Mouse (Mus musculus): ENCODE data around the gene Mrps26. TPM values are rescaled to one million over a fixed set of nuclear protein-coding genes. Genes with fewer than 3 reads are reported as not detected.
"Not testable (repeated sequence)": the region's sequence is repeated elsewhere in the genome, so short reads cannot be mapped to it uniquely, and the experiment has no call there.

The Mrps26 gene
- 10 to 100 TPM; 61.0 to 68.6 (median 65.5) TPM for total RNA-seq (2022)

DNA sequence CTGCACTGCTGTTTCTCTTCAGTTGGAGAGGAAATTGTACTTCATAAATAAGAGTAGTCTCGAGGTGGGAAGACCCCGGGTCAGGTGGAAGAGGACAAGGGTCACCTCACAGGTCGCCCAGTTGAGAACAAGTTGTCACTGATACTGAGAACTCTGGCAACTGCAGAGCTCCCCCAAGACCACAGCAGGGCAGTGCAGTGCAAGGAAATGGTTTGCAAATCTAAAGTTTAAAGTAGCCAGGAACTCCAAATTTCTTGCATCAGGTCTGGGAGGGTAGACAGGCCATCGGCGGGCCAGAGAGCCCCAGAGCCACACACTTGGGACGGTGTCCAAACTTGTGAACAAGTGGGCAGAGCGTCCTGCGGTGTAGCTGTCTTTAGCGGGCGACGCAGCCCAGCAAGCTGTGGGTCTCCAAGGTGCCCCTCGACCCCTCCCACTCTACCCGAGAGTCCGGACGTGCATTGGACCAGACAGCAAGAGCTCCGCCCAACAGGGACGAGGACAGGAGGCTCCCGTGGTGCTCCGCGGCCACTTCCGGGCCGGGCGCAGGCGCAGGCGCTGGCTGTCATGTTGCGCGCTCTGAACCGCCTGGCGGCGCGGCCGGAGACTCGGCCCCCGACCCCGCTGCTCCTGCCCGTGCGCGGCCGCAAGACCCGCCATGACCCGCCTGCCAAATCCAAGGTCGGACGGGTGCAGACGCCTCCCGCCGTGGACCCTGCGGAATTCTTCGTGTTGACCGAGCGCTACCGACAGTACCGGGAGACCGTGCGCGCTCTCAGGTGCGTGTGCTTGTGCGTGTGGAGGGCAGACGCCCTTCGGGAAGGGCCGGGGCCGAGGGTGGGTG is at the start of gene Mrps26:
Mrps26 (plus strand) TSS at position 531 of the 844 bp plus-strand sequence.
- peak; percentile 93 for DNase-seq

DNA sequence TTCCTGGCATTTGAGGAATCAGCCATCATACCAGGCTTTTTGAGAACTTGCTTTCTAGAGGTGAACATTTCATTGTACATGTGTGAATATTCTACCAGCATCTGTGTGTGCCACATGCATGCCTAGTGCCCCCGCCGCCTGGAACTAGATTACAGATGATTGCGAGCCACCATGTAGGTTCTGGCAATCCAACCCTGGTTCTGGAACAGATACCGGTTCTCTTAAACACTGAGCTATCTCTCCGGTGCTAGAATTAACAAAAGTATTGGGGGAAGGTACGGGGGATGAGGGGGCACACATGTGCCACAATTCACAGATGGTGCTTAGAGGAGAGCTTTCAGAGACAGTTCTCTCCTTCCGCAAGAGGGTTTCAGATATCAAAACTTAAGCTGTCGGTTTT is 49.6 kb upstream of the Mrps26 start:
- no peak for DNase-seq

DNA sequence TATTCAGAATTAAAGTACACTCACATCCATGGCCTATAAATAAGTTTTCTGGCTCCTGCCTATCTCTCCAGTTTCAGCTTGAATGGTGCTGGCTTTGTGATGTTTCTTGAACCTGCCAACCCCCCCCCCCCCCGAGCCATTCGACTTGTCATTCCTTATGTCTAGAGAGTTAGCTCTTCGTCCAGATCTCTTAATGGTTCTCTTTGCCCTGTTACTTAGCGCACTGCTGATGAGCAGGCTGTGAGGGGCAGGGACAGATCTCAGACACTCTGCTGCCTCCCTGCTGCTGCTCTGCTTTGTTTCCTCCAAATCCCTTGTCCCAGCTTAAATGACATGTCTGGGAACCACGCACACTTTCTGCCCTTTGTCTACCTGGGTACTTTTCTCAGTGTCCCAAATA is 47.8 kb upstream of the Mrps26 start:
- DNase-seq = no peak

DNA sequence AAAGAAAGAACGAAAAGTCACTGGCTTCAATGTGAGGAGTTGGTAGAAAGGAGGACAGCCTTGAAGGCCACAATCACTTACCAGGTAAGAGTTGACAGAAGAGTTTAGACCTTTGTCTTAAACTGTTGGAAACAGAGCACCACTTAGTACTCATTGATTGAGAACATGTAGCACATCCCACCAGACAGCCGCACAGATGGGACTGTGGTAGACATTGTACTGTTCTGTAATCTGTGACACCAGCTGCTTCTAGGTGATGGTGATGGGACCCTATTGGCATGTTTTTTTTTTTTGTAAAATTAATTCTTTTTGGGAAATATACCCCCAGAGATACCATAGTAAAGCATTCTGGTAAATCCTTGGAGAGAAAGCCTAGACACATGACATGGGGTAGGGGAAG is 41.6 kb upstream of the Mrps26 start:
- DNase-seq = no peak

DNA sequence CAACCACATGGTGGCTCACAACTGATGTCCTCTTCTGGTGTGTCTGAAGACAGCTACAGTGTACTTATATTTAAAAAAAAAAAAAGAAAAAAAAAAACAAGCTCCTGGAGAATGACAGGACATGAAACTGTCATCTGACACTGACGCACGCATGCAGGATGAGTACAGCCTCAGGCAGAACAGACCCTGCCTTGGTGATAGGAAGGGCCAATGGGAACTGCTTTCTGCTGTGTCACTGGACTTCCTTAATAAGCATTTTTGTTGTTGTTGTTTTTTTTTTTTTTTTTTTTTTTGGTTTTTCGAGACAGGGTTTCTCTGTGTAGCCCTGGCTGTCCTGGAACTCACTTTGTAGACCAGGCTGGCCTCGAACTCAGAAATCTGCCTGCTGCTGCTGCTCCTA is 38.1 kb upstream of the Mrps26 start:
- not testable (repeated sequence) for DNase-seq

DNA sequence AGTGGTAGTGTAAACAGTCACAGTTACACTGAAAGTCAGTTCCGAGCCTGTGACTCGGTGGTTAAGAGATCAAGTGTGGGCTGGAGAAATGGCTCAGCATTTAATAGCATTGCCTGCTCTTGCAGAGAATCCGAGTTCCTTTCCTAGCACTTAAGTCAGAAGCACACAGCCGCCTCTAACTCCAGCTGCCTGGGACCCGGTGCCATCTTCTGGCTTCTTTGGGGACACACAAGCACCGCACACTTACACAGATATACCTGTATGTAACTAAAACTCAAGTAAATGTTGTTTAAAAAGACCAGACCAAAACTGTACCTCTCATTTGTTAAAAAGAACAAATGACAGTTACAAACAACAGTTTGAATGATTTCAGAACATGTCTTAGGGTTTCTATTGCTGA is 35.1 kb upstream of the Mrps26 start:
- DNase-seq = no peak

DNA sequence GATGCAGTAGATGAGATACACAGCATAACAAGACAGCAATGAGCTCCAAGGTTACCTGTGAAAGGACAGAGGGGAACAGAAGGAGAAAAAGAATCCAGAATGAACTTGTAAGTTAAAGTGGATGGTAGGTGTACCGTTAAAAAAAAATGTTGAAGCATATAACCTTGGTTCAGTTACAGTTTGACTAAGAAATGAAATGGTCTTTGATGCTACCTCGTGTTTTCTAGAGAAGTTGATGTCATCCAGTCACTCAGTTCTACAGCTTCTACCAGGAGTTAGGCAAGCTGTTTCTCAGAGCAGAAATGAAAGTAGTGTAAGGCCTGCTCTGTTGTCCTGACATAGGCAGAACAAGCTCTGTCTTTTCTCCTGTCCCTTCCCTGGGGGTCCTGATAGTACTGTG is 34.3 kb upstream of the Mrps26 start:
- no peak for DNase-seq

DNA sequence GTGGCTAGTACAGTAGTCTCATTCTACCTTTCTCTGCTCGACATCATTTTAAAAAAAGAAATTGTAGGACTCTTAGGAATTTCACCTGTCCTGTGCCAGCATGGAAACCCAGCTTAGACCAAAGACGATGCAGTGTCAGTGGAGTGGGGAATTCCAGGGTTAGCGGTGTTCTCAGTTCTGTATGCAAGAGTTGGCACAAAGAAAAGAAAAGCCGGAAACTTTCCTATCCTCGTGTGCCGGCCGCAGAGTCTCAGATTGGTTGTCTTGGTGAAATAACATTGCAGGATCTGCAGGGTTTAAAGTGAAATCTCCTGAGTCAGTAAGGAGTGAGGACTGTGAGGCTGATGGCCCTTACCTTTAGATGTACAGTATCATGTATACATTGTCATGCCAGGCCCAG is 33.6 kb upstream of the Mrps26 start:
- no peak for DNase-seq

DNA sequence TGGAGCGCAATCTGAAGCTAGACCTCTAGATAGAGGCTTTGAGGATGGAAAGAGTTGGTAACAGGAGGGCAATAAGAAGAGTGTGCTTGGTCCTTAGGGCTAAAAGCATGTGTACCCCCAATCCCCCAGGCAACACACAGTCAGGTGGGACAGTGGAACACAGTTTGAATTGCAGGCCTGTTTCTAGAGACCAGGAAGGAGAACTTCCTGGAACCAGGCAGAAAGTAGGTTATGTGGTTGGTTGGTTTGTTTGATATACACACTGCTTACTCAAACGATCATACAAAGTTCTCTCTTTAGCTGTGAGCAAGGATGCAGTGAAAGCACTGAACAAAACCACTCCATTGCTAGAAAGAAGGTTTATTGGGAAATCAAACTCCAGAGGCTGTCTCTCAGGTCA is 31.3 kb upstream of the Mrps26 start:
- no peak for DNase-seq

DNA sequence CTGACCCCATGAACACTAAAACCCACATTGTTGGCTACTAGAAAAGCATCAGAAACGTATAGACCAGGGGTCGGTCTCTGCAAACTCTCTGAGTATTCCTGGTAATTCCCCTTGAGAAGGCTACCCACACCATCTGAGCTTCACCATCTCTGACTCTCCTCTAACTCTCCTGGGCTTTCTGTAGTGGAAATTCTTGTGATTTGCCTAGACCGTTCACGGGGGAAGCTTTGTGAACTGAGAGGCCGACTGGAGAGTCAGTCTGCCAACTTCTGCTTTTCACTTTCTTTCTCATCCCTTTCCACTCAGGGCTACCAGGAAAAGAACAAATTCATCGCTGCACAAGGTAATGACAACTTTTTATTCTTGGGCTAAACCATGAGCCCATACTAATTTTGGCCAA is 28.5 kb upstream of the Mrps26 start:
- no peak for DNase-seq

DNA sequence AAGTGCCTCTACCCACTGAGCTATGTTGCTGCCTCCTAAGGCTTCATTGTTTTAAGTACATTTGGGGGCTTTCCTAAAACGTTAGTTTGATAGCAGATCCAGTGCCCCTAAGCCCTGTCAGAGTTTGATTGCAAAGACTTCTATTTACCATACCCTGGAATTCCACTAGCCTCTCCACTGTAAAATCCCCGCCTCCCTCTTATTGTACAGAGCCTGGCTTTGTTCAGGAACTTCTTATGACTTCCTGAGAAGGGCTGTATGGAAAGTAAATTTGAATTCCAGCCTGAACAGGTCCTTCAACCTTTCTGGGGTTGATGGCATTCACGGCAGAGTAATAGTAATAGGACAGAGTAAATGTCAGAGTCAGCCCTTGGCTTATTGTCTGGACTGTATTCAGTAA is 26.7 kb upstream of the Mrps26 start:
- no peak for DNase-seq

DNA sequence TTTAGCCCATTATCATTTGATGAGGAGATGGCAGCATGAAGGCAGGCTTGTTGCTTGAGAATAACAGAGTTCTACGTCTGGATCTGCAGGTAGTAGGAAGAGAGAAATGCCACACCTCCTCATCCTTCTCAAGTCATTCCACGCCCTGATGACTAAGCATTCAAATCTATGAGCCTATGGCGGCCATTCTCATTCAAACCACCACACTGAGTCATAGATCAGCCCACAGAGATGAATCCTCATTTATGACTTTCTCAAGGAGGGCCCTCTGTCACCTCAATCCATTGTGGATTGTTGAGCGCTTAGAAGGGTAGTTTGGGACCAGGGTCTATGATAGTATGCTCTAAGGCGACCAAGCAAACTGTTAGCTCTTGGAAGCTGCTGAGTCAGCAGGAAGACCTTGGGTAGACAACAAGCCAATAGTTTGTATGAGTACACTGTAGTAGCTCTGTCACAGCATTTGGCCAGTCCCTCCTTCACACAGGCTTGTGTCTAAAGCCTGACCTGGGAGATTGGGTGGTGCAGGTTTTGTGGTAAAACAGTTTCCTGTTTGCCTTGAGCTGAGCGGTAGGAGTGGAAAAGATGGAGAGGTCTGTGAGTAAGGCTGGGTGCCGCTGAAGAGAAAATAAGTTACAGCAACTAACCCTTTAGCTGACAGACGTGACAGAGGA is 24.5 kb upstream of the Mrps26 start:
- DNase-seq = no peak

DNA sequence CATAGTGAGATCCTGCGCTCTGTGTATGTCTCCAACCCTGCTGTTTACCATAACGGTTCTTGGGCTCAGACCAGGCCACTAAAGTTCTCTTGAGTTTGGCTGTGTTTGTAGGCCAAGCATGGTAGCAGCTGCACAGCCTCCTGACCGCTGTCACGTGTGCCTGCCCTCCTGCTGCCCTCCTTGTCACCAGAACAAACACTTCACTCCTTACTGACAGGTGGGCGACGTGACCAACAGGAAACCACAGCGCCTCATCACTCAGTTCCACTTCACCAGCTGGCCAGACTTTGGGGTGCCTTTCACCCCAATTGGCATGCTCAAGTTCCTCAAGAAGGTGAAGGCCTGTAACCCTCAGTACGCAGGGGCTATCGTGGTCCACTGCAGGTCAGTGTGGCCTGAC is 23.3 kb upstream of the Mrps26 start:
- DNase-seq = no peak

DNA sequence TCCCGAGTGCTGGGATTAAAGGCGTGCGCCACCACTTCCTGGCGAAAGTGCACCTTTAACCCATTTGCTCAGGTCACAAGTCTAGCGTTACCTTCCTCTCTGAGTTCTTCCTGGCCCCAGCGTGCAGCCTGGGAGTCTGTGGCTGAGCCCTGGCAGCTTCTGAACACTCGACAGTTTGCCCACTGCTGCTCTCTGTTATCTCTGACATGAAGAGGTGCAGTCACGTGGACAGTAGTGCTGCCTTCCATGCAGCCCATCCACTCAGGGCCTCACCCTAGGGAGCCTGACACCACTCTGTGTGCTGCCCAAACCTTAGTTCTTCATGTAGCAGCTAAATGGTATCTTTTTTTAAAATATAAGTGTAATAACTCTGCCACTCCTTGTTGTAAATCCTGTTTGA is 16.6 kb upstream of the Mrps26 start:
- no peak for DNase-seq

DNA sequence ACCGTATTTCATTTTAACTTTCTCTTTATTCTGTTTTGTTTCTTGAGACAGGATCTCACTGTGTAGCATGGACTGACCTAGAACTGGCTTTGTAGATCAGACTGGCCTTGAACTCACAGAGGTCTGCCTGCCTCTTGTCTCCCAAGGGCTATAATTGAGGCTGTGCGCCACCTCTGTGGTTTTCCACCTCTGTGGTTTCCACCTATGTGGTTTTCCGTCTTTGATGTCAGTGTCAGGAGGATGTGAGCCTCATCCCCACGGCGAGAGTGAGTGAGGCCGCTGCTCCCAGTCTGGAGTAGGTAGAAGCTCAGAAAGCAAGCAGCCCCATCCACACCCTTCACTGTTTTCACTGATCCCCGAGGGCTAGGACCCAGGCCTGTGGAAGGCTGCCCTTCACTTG is 8.7 kb upstream of the Mrps26 start:
- DNase-seq = no peak

DNA sequence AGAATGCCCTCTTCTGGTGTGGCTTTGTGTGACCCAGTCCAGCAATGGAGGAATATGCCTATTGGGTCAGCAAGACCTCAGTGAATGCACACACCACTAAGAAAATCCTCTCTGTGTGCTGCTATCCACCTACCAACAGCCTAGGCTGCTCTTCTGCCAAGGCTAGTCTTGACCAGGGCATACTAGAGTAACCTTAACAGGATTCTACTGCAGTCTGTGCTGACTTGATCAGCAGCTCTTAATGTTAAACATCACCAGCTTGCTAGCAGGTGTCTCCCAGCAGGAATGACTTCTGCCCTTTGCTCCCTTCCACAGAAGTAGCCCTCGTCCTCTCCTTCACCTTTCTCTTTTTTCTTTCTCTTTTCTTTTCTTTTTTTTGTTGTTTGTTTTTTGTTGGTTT is 7.2 kb upstream of the Mrps26 start:
- DNase-seq = no peak

DNA sequence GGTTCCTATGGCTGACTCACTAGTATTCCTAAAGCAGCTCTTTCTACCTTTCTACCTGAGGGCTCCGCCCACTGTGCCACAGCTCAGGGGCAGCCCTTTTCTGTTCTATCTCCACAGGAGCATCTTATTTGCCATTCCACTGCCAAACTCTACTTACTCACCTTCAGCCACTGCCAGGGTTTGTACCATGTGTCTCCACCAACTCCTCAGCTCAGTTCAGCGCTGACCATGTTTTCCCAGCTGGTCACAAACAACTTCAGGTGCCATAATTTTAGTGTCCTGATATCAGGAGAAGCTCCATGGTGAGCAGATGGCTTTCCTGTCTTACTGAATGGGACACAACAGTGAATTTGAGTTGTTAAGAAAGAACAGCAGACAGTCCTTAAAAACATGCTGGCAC is 6.1 kb upstream of the Mrps26 start:
- no peak for DNase-seq

DNA sequence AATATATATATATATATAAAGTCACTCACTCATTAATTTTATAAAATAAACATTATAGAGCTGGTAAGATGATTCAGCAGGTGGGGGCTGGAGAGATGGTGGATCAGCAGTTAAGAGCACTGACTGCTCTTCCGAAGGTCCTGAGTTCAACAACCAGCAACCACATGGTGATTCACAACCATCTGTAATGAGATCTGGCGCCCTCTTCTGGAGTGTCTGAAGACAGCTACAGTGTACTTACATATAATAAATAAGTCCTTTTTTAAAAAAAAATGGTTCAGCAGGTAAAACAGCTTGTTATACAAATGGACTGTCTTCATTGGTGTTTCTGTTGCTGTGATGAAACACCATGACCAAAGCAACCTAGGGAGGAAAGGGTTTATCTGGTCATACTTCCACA is 5.5 kb upstream of the Mrps26 start:
- no peak for DNase-seq

DNA sequence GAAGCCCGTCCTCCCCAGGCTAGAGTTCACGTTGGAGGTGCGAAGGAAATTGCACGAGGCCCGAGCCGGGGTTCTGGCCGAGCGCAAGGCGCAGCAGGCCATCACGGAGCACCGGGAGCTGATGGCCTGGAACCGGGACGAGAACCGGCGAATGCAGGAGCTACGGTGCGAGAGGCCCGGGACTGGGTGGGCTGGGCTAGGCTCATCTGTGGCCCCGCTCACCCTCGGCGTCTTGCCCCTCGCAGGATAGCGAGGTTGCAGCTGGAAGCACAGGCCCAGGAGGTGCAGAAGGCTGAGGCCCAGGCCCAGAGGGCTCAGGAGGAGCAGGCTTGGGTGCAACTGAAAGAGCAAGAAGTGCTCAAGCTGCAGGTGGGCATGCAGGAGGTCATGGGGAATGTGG is 521 bp downstream of the Mrps26 start:
- DNase-seq = no peak

DNA sequence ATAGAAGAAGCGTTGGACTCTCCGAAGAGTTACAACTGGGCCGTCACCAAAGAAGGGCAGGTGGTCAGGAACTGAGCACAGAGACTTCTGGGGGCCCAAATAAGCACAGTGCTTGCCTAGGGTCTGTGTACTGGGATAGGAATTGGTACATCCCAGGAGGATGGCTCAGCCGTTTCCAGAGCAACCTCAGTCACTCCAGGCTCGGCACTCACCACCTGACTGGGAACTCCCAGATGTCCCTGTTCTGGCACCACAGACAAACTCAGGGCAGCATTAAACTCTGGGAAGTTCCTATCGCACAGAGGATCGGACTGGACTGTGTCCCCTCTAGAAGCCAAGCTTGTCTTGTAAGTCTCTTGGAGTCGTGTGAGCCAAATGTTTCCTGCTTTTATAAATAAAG is 1.4 kb downstream of the Mrps26 start:
- no peak for DNase-seq

DNA sequence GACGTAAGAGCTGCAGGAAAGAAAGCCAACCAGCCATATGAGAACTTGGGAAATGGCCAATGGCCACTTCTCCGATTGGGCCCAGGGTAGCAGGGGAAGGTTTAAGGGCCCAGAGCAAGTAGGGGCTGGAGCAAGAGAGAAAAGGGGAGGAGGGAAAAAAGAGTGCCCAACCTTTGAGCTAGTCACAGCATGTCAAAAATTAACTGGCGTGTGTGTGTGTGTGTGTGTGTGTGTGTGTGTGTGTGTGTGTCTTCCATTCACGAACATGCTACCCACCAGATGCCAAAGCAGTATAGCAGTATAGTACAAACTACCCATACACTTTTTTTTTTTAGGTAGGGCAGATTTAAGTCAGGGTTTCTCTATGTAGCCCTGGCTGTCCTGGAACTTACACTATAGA is 5.4 kb downstream of the Mrps26 start:
- DNase-seq = no peak

DNA sequence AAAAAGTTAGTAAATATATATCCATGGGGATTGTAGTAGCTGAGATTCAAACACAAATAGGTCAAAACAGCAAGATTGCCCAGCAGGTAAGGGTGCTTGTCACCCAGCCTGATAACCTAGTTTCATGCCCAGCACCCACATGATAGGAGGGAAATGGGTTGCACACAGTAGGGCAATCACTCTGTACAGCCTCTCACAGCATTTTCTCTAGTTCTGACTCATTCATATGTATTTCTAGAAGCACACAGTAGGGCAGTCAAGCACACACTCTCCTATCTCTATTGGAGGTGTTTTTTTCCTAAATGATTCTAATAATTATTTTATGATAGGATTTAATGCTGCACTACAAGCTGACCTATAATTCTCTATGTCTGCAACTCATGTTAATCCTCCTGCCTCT is 6.4 kb downstream of the Mrps26 start:
- DNase-seq = no peak

DNA sequence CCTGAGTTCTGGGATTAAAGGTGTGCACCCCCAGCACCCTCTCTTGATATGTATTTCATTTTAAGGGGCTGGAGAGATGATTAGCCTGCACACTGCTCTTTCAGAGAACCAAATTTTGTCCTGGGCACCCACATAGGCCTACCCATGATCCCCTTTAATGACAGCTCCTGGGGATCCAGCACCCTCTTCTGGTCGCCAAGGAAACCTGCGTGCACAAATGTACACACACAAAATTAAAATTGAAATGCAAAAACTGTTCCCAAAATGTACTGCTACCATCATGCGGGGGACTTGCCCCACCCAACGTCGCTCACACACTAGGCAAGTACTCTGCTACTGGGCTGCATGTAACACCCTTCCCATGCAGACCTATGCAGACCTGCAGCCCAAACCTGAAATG is 11.4 kb downstream of the Mrps26 start:
- no peak for DNase-seq

DNA sequence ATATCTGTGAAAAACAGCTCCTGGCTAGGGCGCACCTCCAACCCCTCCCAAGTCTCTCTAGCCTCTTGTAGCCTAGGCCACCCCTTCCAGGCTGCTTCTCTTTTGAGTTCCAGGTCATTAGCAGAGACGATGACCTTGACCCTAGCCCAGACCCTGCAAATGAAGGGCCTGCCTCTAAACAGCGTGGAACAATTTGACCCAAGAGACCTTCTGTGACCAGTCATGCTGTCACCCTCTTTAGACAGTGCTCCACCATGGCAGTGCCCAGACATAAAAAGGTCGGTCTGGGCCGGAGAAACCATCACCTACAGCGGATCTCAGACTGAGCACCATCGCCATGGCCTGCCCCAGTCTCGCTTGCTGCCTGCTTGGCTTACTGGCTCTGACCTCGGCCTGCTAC is 12.3 kb downstream of the Mrps26 start, which contains the start of gene Oxt:
Oxt (plus strand) TSS at position 301 of the 400 bp plus-strand sequence.
- no peak for DNase-seq
